Mouse (Mus musculus) central nervous system, embryonic 14 days (tissue): Measurements from ENCODE around the gene Uso1. TPM values are rescaled to one million over a fixed set of nuclear protein-coding genes. Genes with fewer than 3 reads are reported as not detected.

ENCODE experiments used
- polyA plus RNA-seq: library from polyadenylated mRNA; depleted of rRNA; stranded (reverse); fragments of >200 nt; gene quantifications from 2 replicates; pipeline ENCODE4 v1.2.3, GENCODE M21; 2012; rRNA removed

Gene Uso1
- polyA plus RNA-seq = 45.0 and 46.4 TPM in 2 replicates

GRCm38 (mm10) chr5:92137239-92138046, at the start of gene Uso1:
Gene Uso1, plus strand, starts transcription at chr5:92137938.

GRCm38 (mm10) chr5:92215308-92215707, 77.6 kb downstream of the Uso1 start, which contains the start of gene U90926:
Gene U90926, minus strand, starts transcription at chr5:92215408.

Other genes with a start within 250 kb of the Uso1 start
- 55.7 and 61.1 TPM in 2 replicates for gene Rchy1, start 174.9 kb upstream of the Uso1 start, polyA plus RNA-seq
- gene Odaph, start 150.5 kb upstream of the Uso1 start, polyA plus RNA-seq = 0.07 and 0.24 TPM in 2 replicates
- gene Cdkl2, start 94.1 kb upstream of the Uso1 start, polyA plus RNA-seq = 3.6 and 3.8 TPM in 2 replicates
- 126 and 139 TPM in 2 replicates for gene G3bp2, start 54.2 kb upstream of the Uso1 start, polyA plus RNA-seq
- gene U90926, start 77.5 kb downstream of the Uso1 start, polyA plus RNA-seq = not detected in 2 replicates
- gene Ppef2, start 118.3 kb downstream of the Uso1 start, polyA plus RNA-seq = 0.80 and 0.96 TPM in 2 replicates
- 13.2 and 15.2 TPM in 2 replicates for gene Naaa, start 140.2 kb downstream of the Uso1 start, polyA plus RNA-seq
- 21.2 and 23.2 TPM in 2 replicates for gene Sdad1, start 172.5 kb downstream of the Uso1 start, polyA plus RNA-seq
- gene Cxcl9, start 190.1 kb downstream of the Uso1 start, polyA plus RNA-seq = 0.22 and 2.2 TPM in 2 replicates
- 4.6 and 5.1 TPM in 2 replicates for gene Art3, start 193.9 kb downstream of the Uso1 start, polyA plus RNA-seq
- 10.4 and 31.7 TPM in 2 replicates for gene Cxcl10, start 211.0 kb downstream of the Uso1 start, polyA plus RNA-seq